8 mouse cellular contexts compared by ENCODE assay signal in the genomic region with DNA sequence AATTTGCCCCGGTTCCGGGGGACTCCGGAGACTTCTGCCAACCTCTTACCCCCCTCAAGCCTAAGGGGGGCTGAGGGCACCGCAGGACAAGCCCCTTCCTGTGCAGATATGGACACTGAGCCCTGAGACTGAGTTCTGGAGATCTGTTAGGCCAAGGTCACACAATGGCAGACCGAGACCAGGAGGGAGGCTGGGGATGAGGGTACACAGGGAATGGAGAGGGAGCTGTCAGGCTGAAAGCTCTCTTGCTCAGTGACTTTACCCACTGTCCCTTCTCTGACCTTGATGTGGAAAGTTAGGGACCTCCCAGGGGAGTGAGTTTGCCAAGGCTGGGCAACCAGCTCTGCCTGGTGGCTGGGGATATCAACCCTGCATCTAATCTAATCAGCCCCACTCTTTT.
A peak's percentile ranks its signal among the peaks of the same experiment; 100 is the strongest.
DNase-seq lines count a peak whose midpoint lies in the region; ATAC-seq lines count a peak whose summit lies in the region.

No protein-coding gene starts in this region.

- peaks cover 10% of the 10 kb centered on the region; the same call in 1 of the 2 replicates for H3K27me3 ChIP-seq in limb, embryonic 12.5 days
- no peaks in the 10 kb centered on the region for H3K27me3 ChIP-seq in stomach, embryonic 16.5 days (ENCODE audit: control insufficient read depth, insufficient read depth, low read length)

- ATAC-seq in frontal cortex, adult (ENCODE audit: low TSS enrichment) = 0 out of 2 replicates have a peak, but pooled peaks have one; percentile 10
- no peak for ATAC-seq in limb, embryonic 12.5 days (ENCODE audit: insufficient number of reproducible peaks, insufficient read depth, low FRiP score, low TSS enrichment, low read depth)
- ATAC-seq in stomach, embryonic 16.5 days (ENCODE audit: insufficient read depth, low FRiP score) = peak; percentile 41; the same call in 1 of the 2 replicates
- ATAC-seq in erythroid progenitor cell, adult 5-6 weeks (replicated peaks; ENCODE audit: low FRiP score, poor library complexity, severe bottlenecking) = no peak

- peak overlapping the region; percentile 80 for H3K4me2 ChIP-seq in limb, embryonic 12.5 days
- H3K4me2 ChIP-seq in stomach, embryonic 16.5 days (ENCODE audit: low read depth, low read length) = peak overlapping the region; percentile 65

- DNase-seq in frontal cortex, postnatal 14 days (ENCODE audit: low spot score in 2 of 2) = no peak
- DNase-seq in ovary, postnatal 36 days (ENCODE audit: low spot score) = peak; percentile 40
- no peak for DNase-seq in ovary, postnatal 10 days (ENCODE audit: low spot score)
- DNase-seq in testis, postnatal 14 days (ENCODE audit: low spot score) = no peak

- H3K4me3 ChIP-seq in limb, embryonic 12.5 days (replicated peaks) = peak overlapping the region; percentile 40
- H3K4me3 ChIP-seq in stomach, embryonic 16.5 days (replicated peaks; ENCODE audit: low read length) = peak overlapping the region; percentile 36

- peaks cover 28% of the 10 kb centered on the region; the same call in 1 of the 2 replicates for H3K9me3 ChIP-seq in limb, embryonic 12.5 days
- peaks cover 7% of the 10 kb centered on the region for H3K9me3 ChIP-seq in stomach, embryonic 16.5 days (replicated peaks; ENCODE audit: control insufficient read depth, low read length)

- WGBS in limb, embryonic 12.5 days = 15% methylated on average over 5 of the region's 5 CpGs
- 11% methylated on average over 5 of the region's 5 CpGs for WGBS in stomach, embryonic 16.5 days

- no peaks in the 10 kb centered on the region for H3K36me3 ChIP-seq in limb, embryonic 12.5 days
- H3K36me3 ChIP-seq in stomach, embryonic 16.5 days (ENCODE audit: control insufficient read depth, insufficient read depth, low read length) = no peaks in the 10 kb centered on the region

- peaks cover 29% of the 10 kb centered on the region for H3K4me1 ChIP-seq in limb, embryonic 12.5 days (replicated peaks)
- peaks cover 21% of the 10 kb centered on the region for H3K4me1 ChIP-seq in stomach, embryonic 16.5 days (ENCODE audit: control insufficient read depth, insufficient read depth, low read length)

- H3K27ac ChIP-seq in limb, embryonic 12.5 days = peak overlapping the region; percentile 67
- peak overlapping the region; percentile 96 for H3K27ac ChIP-seq in stomach, embryonic 16.5 days (ENCODE audit: low read length)

- H3K9ac ChIP-seq in limb, embryonic 12.5 days (replicated peaks) = peak overlapping the region; percentile 66
- H3K9ac ChIP-seq in stomach, embryonic 16.5 days (ENCODE audit: low read length) = peak overlapping the region; percentile 74

Comparison
In these comparisons a context has a peak if more than half of its experiments do, and no peak if none do; other contexts are left out.
1. ATAC-seq: peak in frontal cortex, adult (single experiment) and stomach, embryonic 16.5 days (single experiment); none in limb, embryonic 12.5 days (single experiment) and erythroid progenitor cell, adult 5-6 weeks (single experiment).